Mouse (Mus musculus): ENCODE results near the gene Eepd1. TPM values are rescaled to one million over a fixed set of nuclear protein-coding genes. Genes with fewer than 3 reads are reported as not detected.

Eepd1 gene
- polyA plus RNA-seq, 1 experiment: 13.9 TPM

GRCm38 (mm10) chr9:25483931-25484618 is 2.7 kb downstream of the Eepd1 start:
- Histone ChIP-seq H3K4me3 (ENCODE audit: insufficient read depth, low read depth, low read length) (peak overlapping the region; percentile 93), H3K4me1 (ENCODE audit: control insufficient read depth, insufficient read depth, insufficient read length, low read length) (peaks cover 30% of the 10 kb centered on the region), H3K27ac (replicated peaks; ENCODE audit: low read depth, low read length) (peak overlapping the region; percentile 35)

- H3K4me1 ChIP-seq (ENCODE audit: control insufficient read depth, insufficient read depth, insufficient read length, low read length): peaks cover 30% of the 10 kb centered on the region
- H3K27ac ChIP-seq (replicated peaks; ENCODE audit: low read depth, low read length): peak overlapping the region; percentile 35
- peak overlapping the region; percentile 93 for H3K4me3 ChIP-seq (ENCODE audit: insufficient read depth, low read depth, low read length)
Observed at GRCm38 (mm10) chr9:25484619-25484986, 3.3 kb downstream of the Eepd1 start.

- peak overlapping the region; percentile 47 for H3K27ac ChIP-seq (replicated peaks; ENCODE audit: low read depth, low read length)
- peaks cover 30% of the 10 kb centered on the region for H3K4me1 ChIP-seq (ENCODE audit: control insufficient read depth, insufficient read depth, insufficient read length, low read length)
- peak overlapping the region; percentile 93 for H3K4me3 ChIP-seq (ENCODE audit: insufficient read depth, low read depth, low read length)
Observed at GRCm38 (mm10) chr9:25485006-25485405, 3.7 kb downstream of the Eepd1 start.

- H3K4me1 ChIP-seq (ENCODE audit: control insufficient read depth, insufficient read depth, insufficient read length, low read length): peaks cover 34% of the 10 kb centered on the region
- H3K27ac ChIP-seq (replicated peaks; ENCODE audit: low read depth, low read length): peak overlapping the region; percentile 47
- H3K4me3 ChIP-seq (ENCODE audit: insufficient read depth, low read depth, low read length): peak overlapping the region; percentile 93
Observed at GRCm38 (mm10) chr9:25485406-25485805, 4.1 kb downstream of the Eepd1 start.

- peak overlapping the region; percentile 47 for H3K27ac ChIP-seq (replicated peaks; ENCODE audit: low read depth, low read length)
- peak overlapping the region; percentile 93 for H3K4me3 ChIP-seq (ENCODE audit: insufficient read depth, low read depth, low read length)
- peaks cover 36% of the 10 kb centered on the region for H3K4me1 ChIP-seq (ENCODE audit: control insufficient read depth, insufficient read depth, insufficient read length, low read length)
Observed at GRCm38 (mm10) chr9:25486246-25486807, 5.0 kb downstream of the Eepd1 start.

DNA sequence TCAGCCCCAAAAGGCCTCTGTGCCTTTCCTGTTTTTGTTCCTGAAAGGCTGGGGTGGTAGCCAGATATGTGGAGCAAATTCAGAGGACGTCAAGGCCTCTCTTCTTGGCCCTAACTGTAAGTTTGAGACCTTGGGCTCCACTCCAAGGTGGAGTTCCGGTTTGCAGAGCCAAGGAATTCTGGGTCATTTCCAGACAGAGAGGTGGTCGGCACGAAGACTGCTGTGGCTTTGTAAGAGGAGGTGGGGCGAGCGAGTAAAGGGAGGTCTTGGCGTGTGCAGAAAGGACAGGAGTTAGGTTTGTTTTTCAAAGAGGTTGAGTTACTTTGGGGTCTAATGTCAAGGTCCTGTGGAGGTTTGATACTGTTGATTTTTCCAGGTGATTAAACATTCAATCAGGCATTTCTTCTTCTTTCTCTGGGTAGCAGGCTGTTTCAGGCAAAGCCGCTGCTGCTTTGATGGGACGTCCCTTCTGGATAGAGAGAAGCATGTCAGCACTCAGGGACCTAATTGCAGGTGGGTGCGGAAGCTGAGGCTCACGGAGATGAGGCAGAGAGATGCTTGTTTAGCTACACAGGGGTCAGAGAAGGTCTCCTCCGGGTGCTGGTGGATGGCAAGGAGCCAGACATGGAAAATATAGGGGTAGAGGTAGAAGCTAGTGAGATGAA is 6.2 kb downstream of the Eepd1 start:
- H3K27ac ChIP-seq (replicated peaks; ENCODE audit: low read depth, low read length): peak overlapping the region; percentile 73
- H3K4me1 ChIP-seq (ENCODE audit: control insufficient read depth, insufficient read depth, insufficient read length, low read length): peaks cover 34% of the 10 kb centered on the region

GRCm38 (mm10) chr9:25488581-25488980 is 7.2 kb downstream of the Eepd1 start:
- Histone ChIP-seq H3K27ac (replicated peaks; ENCODE audit: low read depth, low read length) (no peak overlapping the region), H3K4me3 (ENCODE audit: insufficient read depth, low read depth, low read length) (no peak overlapping the region), H3K4me1 (ENCODE audit: control insufficient read depth, insufficient read depth, insufficient read length, low read length) (peaks cover 29% of the 10 kb centered on the region)

More for the DNA sequence above, 6.2 kb downstream of the Eepd1 start:
- peak overlapping the region; percentile 21 for H3K4me3 ChIP-seq (ENCODE audit: insufficient read depth, low read depth, low read length)

DNA sequence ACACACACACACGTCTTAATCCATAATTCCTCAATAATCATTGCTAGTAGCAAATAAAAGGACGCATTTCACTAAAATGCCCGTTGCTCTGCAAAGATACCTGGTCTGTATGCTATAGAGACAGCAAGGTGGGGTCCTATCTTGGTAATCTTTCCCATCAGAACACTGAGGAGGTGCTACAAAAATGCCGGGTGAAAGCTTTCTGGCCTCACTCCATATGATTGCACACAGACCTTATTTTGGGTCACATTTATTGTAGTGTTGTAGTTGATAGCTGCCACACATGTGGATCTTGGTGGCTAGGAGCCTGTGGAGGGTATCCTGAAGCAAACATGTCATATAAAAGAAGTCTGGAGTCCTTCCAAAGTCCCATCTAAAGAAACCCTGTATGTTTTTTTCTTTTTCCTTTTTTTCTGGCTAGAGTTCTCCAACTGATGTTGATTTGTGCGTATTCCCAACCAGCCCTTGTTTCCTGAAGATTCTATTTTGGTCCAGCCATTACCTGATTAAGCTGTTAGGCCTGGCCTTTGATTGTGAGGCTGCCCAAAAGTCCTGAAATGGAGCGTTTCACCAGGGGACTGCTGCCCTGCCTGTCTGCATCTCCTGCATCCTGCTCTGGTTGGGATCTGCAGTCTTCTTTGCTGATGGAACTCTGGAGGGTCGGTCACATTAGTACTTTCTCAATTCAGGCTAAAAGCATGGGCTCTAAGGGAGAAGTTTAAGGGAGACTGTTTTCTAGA is 8.0 kb downstream of the Eepd1 start:
- Histone ChIP-seq H3K27ac (replicated peaks; ENCODE audit: low read depth, low read length) (peak overlapping the region; percentile 59), H3K4me1 (ENCODE audit: control insufficient read depth, insufficient read depth, insufficient read length, low read length) (peaks cover 32% of the 10 kb centered on the region), H3K4me3 (ENCODE audit: insufficient read depth, low read depth, low read length) (no peak overlapping the region)

DNA sequence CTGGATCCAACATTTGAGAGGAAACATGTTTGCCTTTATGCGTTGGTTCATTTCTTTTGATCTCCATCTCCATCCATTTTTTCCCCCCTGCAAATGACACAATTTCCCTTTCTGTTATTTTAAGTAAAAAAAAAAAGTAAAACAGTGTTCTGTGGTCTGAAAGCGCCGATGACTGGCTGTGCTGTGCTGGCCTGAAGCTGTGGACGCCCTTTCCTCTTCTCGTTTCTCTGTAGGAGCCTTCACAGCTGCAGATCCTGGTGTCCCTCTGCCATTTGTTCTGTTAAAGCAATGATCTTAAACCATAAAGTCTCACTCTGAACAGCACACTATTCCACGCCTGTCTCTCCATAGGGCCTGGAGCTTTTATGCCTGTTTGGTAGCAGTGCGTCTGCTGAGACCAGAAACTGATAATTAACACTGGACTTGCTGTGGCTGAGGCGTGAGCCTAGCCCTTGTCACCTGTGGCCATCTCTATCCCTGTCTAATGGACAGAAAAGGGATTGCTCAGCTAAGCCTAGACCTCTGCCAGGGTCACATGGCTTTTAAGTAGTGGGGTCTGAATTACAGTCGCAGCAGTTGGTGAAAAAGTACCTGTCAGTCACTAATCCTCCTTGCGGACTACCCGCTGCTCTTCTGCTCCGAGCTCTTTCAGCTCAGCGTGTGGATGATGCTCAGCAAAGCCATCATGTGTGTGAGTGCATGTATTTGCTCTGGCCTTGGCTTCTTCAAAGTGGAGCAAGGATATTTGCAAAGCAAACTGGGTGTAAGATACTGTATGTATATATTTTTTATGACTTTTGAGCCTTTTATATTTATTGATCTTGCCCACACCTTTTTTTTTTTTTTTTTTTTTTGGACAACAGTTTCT is 9.2 kb downstream of the Eepd1 start:
- H3K27ac ChIP-seq (replicated peaks; ENCODE audit: low read depth, low read length): peak overlapping the region; percentile 57
- peaks cover 30% of the 10 kb centered on the region for H3K4me1 ChIP-seq (ENCODE audit: control insufficient read depth, insufficient read depth, insufficient read length, low read length)
- H3K4me3 ChIP-seq (ENCODE audit: insufficient read depth, low read depth, low read length): no peak overlapping the region

GRCm38 (mm10) chr9:25493918-25494317 is 12.6 kb downstream of the Eepd1 start:
- Histone ChIP-seq H3K27ac (replicated peaks; ENCODE audit: low read depth, low read length) (no peak overlapping the region), H3K4me1 (ENCODE audit: control insufficient read depth, insufficient read depth, insufficient read length, low read length) (peaks cover 14% of the 10 kb centered on the region), H3K4me3 (ENCODE audit: insufficient read depth, low read depth, low read length) (no peak overlapping the region)

GRCm38 (mm10) chr9:25495601-25496000 is 14.3 kb downstream of the Eepd1 start:
- Histone ChIP-seq H3K4me3 (ENCODE audit: insufficient read depth, low read depth, low read length) (no peak overlapping the region), H3K4me1 (ENCODE audit: control insufficient read depth, insufficient read depth, insufficient read length, low read length) (peaks cover 18% of the 10 kb centered on the region), H3K27ac (replicated peaks; ENCODE audit: low read depth, low read length) (no peak overlapping the region)

GRCm38 (mm10) chr9:25496196-25496595 is 14.8 kb downstream of the Eepd1 start:
- H3K4me1 ChIP-seq (ENCODE audit: control insufficient read depth, insufficient read depth, insufficient read length, low read length): peaks cover 16% of the 10 kb centered on the region
- H3K27ac ChIP-seq (replicated peaks; ENCODE audit: low read depth, low read length): no peak overlapping the region
- H3K4me3 ChIP-seq (ENCODE audit: insufficient read depth, low read depth, low read length): no peak overlapping the region

DNA sequence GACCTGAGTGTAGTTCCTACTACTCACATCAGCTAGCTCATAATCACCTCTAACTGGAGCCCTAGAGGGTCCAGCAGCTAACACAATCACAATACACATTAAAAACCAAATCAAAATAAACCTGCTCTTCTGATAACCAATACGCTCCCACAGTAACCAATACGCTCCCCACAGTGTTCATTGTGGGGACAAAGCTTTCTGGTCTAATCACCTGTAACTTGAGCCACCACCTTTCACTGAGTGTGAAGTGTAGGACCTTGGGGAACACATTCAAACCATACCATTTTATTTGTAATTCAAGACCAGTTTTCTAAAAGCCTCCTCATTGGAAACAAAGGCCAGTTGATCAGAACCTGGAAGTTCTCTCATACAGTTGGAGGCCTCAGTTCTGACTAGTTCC is 15.4 kb downstream of the Eepd1 start:
- H3K4me3 ChIP-seq (ENCODE audit: insufficient read depth, low read depth, low read length): no peak overlapping the region
- peaks cover 16% of the 10 kb centered on the region for H3K4me1 ChIP-seq (ENCODE audit: control insufficient read depth, insufficient read depth, insufficient read length, low read length)
- H3K27ac ChIP-seq (replicated peaks; ENCODE audit: low read depth, low read length): no peak overlapping the region

- Histone ChIP-seq H3K4me3 (ENCODE audit: insufficient read depth, low read depth, low read length) (no peak overlapping the region), H3K4me1 (ENCODE audit: control insufficient read depth, insufficient read depth, insufficient read length, low read length) (peaks cover 13% of the 10 kb centered on the region), H3K27ac (replicated peaks; ENCODE audit: low read depth, low read length) (no peak overlapping the region)
Observed at GRCm38 (mm10) chr9:25498770-25499169, 17.4 kb downstream of the Eepd1 start.
